Mouse (Mus musculus) spleen, postnatal 10 days (tissue): ENCODE measurements around the gene Gm17545.

Experiments used
- DNase-seq, 2 experiments: peaks; one replicate each; pipeline ENCODE4 v3.0.0; 2021 to 2022; ENCODE audit warnings: low spot score in 2 of 2

The Gm17545 gene

GRCm38 (mm10) chr9:22445123-22445522 lies 9.0 kb upstream of the Gm17545 start:
- DNase-seq = no peak

- DNase-seq = no peak
These were observed 6.9 kb upstream of the Gm17545 start for GRCm38 (mm10) chr9:22447213-22447612.

GRCm38 (mm10) chr9:22448420-22448819 lies 5.7 kb upstream of the Gm17545 start:
- no peak for DNase-seq

GRCm38 (mm10) chr9:22449209-22449608 lies 4.9 kb upstream of the Gm17545 start:
- DNase-seq = no peak

- DNase-seq = no peak
These were observed 1.4 kb upstream of the Gm17545 start for GRCm38 (mm10) chr9:22452697-22453096.

GRCm38 (mm10) chr9:22453501-22453924 lies 577 bp upstream of the Gm17545 start:
- DNase-seq = no peak

GRCm38 (mm10) chr9:22455041-22455440 lies 951 bp downstream of the Gm17545 start:
- DNase-seq = no peak

- DNase-seq = peak in 1 of 2 experiments; percentile 64
These were observed 3.2 kb downstream of the Gm17545 start for GRCm38 (mm10) chr9:22457142-22457835.

- no peak for DNase-seq
These were observed 7.9 kb downstream of the Gm17545 start for GRCm38 (mm10) chr9:22461946-22462345.

GRCm38 (mm10) chr9:22466212-22466611 lies 12.1 kb downstream of the Gm17545 start:
- DNase-seq = no peak

- DNase-seq = peak; percentile 59 to 69
These were observed 13.5 kb downstream of the Gm17545 start for GRCm38 (mm10) chr9:22467371-22468169.

GRCm38 (mm10) chr9:22468170-22468898 lies 14.2 kb downstream of the Gm17545 start:
- peak in 1 of 2 experiments; percentile 86 for DNase-seq

- no peak for DNase-seq
These were observed 14.8 kb downstream of the Gm17545 start for GRCm38 (mm10) chr9:22468899-22469259.

- DNase-seq = no peak
These were observed 15.6 kb downstream of the Gm17545 start, which contains the start of gene Rp9 for GRCm38 (mm10) chr9:22469643-22470042. Rp9 (minus strand) TSS chr9:22469743.

- peak; percentile 83 to 93 for DNase-seq
These were observed 21.4 kb downstream of the Gm17545 start, which contains the start of gene Bbs9 for GRCm38 (mm10) chr9:22475424-22475868. Bbs9 (plus strand) TSS chr9:22475715.

- no peak for DNase-seq
These were observed 22.2 kb downstream of the Gm17545 start for GRCm38 (mm10) chr9:22476265-22476664.

GRCm38 (mm10) chr9:22478946-22479345 lies 24.9 kb downstream of the Gm17545 start:
- DNase-seq = no peak

GRCm38 (mm10) chr9:22483866-22484561 lies 29.9 kb downstream of the Gm17545 start:
- DNase-seq = no peak

GRCm38 (mm10) chr9:22484562-22485308 lies 30.6 kb downstream of the Gm17545 start:
- DNase-seq = no peak

GRCm38 (mm10) chr9:22486211-22486610 lies 32.1 kb downstream of the Gm17545 start:
- DNase-seq = no peak

GRCm38 (mm10) chr9:22488963-22489362 lies 34.9 kb downstream of the Gm17545 start:
- no peak for DNase-seq
